Mouse (Mus musculus) yolk sac, embryonic 10.5 days (tissue): ENCODE measurements around the gene 1700086D15Rik.

Experiments
- DNase-seq: peaks from one replicate; pipeline ENCODE4 v3.0.0-alpha.2; 2017; ENCODE audit warnings: low spot score

The 1700086D15Rik gene

GRCm38 (mm10) chr11:65135251-65135739, 24.4 kb downstream of the 1700086D15Rik start:
- no peak for DNase-seq

DNA sequence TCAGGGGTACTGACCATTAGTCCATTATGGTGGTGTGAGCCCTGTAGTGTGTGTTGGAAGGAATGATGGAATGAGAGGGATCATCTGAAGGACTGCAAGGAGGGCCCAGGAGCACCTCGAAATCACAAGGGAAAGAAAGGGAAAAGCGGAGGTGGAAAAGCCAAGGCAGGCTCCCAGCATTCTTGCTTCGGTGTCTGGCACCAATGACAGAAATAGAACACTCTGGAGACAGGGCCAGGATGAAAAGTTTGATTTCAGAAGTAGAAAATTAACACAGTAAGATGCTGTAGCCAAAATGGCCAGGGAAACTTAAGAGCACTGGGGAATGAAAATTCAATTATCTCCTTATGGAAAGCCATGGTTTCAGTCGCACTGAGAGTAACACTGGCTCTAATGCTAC, 26.0 kb downstream of the 1700086D15Rik start:
- no peak for DNase-seq

GRCm38 (mm10) chr11:65129110-65129509, 30.6 kb downstream of the 1700086D15Rik start:
- DNase-seq = no peak

DNA sequence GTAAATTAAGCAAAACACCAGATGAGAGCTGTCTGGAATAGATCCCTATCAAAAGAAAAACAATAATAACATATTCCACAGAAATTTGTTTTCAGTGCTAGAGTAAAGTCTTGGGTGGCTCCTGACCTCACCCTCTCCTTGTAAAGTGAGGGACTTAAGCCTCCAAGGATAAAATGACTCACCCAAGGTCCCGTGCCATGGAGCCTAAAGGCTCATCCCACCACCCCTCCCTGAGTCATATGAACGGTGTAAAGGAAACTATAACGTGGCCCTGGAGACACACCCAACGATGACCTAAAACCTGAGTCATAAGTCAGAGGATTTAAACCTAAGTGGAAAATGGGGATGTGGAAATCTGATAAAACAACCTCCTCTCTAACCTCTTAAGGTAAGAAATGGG, 31.0 kb downstream of the 1700086D15Rik start:
- DNase-seq = no peak

GRCm38 (mm10) chr11:65126566-65126965, 33.1 kb downstream of the 1700086D15Rik start:
- DNase-seq = no peak

- no peak for DNase-seq
Observed at GRCm38 (mm10) chr11:65124913-65125418, 34.7 kb downstream of the 1700086D15Rik start.

GRCm38 (mm10) chr11:65120276-65120675, 39.4 kb downstream of the 1700086D15Rik start:
- DNase-seq = no peak

GRCm38 (mm10) chr11:65115811-65116210, 43.9 kb downstream of the 1700086D15Rik start:
- DNase-seq = no peak

DNA sequence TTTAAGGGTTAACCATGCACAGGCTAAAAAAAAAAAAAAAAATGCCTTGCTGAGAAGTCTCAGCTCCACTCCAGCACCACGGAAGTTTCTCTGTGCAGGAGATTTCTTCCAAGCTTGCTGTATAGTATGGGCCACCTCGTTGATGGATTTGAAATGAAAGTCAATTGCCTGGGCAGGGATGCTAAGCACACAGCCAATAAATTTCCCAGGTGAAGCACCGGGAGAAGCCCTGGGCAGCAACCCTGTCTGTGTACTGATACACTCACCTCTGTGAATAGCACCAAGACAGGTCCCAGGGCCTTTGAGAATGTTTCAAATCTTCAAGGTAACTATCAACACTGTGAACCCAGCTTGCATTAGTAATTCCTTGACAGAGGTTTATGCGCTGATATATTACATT, 47.6 kb downstream of the 1700086D15Rik start:
- no peak for DNase-seq

DNA sequence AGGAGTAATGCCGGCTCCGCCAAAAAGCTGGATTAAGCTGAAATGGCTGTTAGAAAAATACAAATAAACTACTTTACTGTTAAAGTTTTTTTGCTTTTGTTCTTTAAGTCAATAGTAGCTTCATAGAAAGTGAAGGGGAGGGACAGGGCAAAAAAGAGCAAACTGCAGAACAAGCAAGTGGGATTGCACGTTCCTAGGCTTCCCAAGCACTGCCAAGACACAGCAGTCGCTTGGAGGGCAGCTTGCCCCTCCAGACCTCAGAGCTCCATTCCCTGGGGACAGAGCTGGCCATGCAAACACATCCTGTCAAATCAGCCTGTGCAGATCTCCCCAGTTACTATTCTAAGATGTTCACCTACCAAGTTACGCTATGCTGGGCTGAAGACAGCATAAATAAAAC, 48.0 kb downstream of the 1700086D15Rik start:
- DNase-seq = no peak

GRCm38 (mm10) chr11:65110058-65110457, 49.6 kb downstream of the 1700086D15Rik start:
- no peak for DNase-seq

- DNase-seq = no peak
Observed at GRCm38 (mm10) chr11:65107734-65108171, 51.9 kb downstream of the 1700086D15Rik start.

- DNase-seq = no peak
Observed at GRCm38 (mm10) chr11:65107151-65107550, 52.5 kb downstream of the 1700086D15Rik start.

- DNase-seq = no peak
Observed at GRCm38 (mm10) chr11:65104076-65104475, 55.6 kb downstream of the 1700086D15Rik start.
